Mouse (Mus musculus) embryonic fibroblast, embryonic 13.5 days (primary cell): ENCODE results near the gene Sdk1.

Source experiments
- CTCF ChIP-seq: IDR thresholded peaks from 2 replicates; pipeline ENCODE4 v1.5.1; 2011; ENCODE audit warnings: mild to moderate bottlenecking, control low read depth, low read length, moderate library complexity, borderline replicate concordance; ENCODE audit not compliant: insufficient read depth
- POLR2A ChIP-seq: IDR thresholded peaks from 2 replicates; pipeline ENCODE4 v1.6.1; 2011; ENCODE audit warnings: low read depth, mild to moderate bottlenecking, control low read depth, low read length, moderate library complexity

- no peak for TF ChIP-seq CTCF
- no peak for TF ChIP-seq POLR2A
Measured at GRCm38 (mm10) chr5:141889766-141890165, 648.5 kb downstream of the Sdk1 start.
